Mouse (Mus musculus): ENCODE results near the gene Fignl1.

Fignl1 gene

GRCm38 (mm10) chr11:11831940-11832754 is 23.4 kb upstream of the Fignl1 start:
- no peak for DNase-seq

- no peak for DNase-seq
Observed at GRCm38 (mm10) chr11:11831526-11831925, 22.8 kb upstream of the Fignl1 start.

GRCm38 (mm10) chr11:11830884-11831495 is 22.2 kb upstream of the Fignl1 start:
- DNase-seq: no peak

- DNase-seq: no peak
Observed at GRCm38 (mm10) chr11:11829161-11830000, 20.6 kb upstream of the Fignl1 start.

GRCm38 (mm10) chr11:11828761-11829160 is 20.0 kb upstream of the Fignl1 start:
- no peak for DNase-seq

- no peak for DNase-seq
Observed at GRCm38 (mm10) chr11:11828251-11828650, 19.5 kb upstream of the Fignl1 start.

GRCm38 (mm10) chr11:11826475-11826874 is 17.7 kb upstream of the Fignl1 start:
- no peak for DNase-seq

- no peak for DNase-seq
Observed at GRCm38 (mm10) chr11:11825670-11826069, 16.9 kb upstream of the Fignl1 start.

- DNase-seq: no peak
Observed at GRCm38 (mm10) chr11:11824970-11825635, 16.3 kb upstream of the Fignl1 start.

- DNase-seq: no peak
Observed at GRCm38 (mm10) chr11:11823980-11824911, 15.5 kb upstream of the Fignl1 start.

GRCm38 (mm10) chr11:11822181-11823095 is 13.7 kb upstream of the Fignl1 start:
- no peak for DNase-seq

- DNase-seq: peak; percentile 36
Observed at GRCm38 (mm10) chr11:11821387-11821975, 12.7 kb upstream of the Fignl1 start.

- no peak for DNase-seq
Observed at GRCm38 (mm10) chr11:11820737-11821136, 12.0 kb upstream of the Fignl1 start.

GRCm38 (mm10) chr11:11820251-11820650 is 11.5 kb upstream of the Fignl1 start:
- DNase-seq: peak; percentile 66

GRCm38 (mm10) chr11:11819206-11819605 is 10.4 kb upstream of the Fignl1 start:
- no peak for DNase-seq

GRCm38 (mm10) chr11:11818797-11819196 is 10.0 kb upstream of the Fignl1 start:
- DNase-seq: no peak

- DNase-seq: no peak
Observed at GRCm38 (mm10) chr11:11815737-11816136, 7.0 kb upstream of the Fignl1 start.

GRCm38 (mm10) chr11:11811906-11812480 is 3.2 kb upstream of the Fignl1 start:
- peak; percentile 80 for DNase-seq

- no peak for DNase-seq
Observed at GRCm38 (mm10) chr11:11809404-11810175, 828 bp upstream of the Fignl1 start.
